Mouse (Mus musculus) right cerebral cortex, postnatal 10 days (tissue): ENCODE data around the gene Lyrm1.

ENCODE experiments used
- DNase-seq, 2 experiments: peaks; one replicate each; pipeline ENCODE4 v3.0.0; 2021; ENCODE audit warnings: low spot score in 2 of 2

Lyrm1 gene

DNA sequence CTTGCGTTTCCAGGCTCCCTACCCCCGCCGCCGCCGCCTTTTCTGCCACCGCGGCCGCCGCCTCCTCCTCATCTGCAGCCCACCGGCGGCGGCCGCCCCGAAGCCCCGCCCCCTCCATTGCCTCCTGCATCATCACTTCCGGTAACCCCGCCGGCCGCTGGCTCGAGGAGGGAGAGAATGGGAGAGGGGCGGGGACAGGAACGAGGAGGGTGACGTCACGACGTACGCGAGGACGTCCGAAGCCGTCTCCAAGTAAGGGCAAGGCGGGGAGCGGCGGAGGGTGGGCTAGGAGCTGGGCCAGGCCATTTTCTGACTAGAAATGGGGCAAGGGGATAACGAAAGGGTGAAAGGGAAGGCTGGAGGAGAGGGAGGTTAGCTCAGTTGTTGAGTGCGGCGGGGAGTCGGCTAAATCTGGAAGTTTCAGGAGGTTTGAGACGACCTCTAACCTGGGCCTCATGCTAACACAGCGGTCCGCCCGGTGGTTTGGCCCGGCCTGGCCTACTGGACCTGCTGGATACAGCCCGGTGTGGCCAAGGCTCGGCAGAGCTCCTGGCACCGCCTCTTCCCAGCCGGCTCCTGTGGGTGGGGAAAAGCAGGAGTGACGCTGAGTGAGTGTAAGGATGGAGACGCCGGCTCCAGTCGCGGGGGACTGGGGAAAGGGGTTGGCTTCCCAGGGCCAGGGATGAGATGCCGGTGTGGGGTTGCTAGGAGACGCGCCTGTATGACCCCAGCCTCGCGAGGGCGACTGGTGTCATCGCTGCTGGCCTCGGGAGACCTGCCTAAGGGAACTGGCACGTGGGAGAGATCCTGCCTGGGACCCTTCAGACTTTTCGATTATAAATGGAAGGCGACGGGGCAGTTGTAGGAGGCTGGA is at the start of gene Lyrm1, which contains the start of gene Dcun1d3:
Lyrm1 (plus strand) TSS at position 223 of the 874 bp plus-strand sequence.
Dcun1d3 (minus strand) TSS at position 660 of the 874 bp plus-strand sequence.
- peak; percentile 99 for DNase-seq

DNA sequence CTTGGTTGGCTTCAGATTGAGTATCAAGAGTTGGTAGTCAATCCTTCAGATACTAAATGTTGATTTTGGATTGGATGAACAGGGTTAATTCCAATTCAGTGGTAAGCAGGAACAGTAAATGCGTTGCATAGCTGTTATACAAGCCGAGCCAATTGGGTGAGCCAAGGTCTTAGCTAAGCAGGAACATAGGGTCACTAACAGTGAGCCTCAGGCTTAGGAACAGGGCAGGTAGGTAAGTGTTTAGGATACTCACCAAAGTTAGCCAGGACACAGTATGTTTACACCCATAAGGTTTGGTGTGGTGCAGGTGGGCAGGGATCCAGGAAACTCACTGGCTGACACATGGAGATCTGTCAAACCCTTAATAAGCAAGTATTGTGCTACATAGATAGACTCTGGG is 48.3 kb upstream of the Lyrm1 start:
- no peak for DNase-seq

DNA sequence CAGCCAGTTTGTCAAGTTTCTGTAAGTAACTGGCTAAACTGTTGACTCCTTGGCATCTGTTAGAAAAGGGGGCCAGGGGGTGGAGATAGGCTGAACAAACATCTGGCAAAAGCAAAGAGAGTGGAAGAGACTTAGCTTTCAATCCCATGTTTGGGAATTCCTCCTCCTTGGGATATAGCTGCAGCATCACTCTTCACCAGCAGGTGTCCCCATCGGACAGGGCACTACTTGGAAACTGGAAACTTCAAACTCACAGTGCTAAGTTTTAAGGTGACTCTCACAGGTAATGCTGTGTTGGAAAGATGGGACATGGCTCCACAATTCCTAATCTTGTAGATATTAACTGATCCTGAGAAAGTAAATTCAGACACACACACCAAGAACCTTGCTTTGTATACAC is 46.6 kb upstream of the Lyrm1 start:
- DNase-seq, result peak; percentile 61 to 82

DNA sequence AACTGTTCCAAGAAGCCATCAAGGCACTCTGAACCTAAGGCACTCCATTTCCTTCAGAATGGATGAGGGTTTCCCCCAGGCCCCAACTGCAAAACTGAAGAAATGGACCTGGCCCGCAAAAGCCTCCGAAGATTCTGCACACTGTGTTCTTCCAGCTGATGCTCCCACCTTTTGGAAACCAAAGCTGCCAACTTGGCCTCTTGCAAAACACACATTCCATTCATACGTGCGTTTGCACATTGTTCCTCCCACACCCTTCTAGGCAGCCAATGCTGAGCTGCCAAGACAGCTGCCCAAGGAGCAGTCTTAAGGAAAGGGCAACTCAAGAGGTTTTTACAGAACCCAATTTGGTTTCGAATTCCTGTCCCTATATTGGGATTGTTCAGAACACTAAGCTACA is 44.9 kb upstream of the Lyrm1 start:
- DNase-seq, result no peak

DNA sequence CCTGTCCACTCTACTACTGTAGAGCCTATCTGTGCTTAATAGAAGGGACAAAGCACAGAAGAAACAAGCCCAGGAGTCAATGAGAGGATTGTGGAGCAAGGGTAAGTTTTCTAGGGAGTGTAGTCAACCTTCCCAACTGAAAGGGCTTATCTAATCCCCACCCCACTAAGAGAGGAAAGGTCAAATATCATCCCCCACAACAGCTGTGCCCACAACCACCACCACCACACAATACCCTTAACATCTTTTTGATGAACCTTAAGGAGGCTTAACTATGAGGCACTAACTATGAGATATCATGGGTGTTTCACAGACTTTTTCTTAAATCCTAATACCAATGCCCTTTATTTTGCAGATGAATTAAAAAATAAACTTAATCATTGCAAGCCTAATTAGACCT is 43.2 kb upstream of the Lyrm1 start:
- no peak for DNase-seq

DNA sequence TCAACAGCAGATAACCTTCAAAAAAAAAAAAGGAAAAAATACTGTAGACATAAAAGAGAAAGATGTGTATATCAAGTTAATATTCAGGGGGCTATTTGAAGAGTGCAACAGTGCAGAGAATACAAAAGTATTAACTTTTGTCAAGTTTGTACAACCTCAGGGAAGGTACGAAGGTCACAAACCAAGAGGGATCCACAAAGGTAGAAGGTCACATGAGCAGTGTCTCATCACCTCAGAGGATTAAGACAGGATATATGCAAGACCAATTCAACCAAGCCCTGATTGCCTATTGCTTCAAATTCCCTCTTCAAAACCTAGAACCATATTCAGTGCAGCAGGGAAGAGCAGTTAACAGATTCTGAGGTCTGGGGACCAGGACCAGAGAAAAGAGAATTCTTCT is 42.5 kb upstream of the Lyrm1 start:
- no peak for DNase-seq

DNA sequence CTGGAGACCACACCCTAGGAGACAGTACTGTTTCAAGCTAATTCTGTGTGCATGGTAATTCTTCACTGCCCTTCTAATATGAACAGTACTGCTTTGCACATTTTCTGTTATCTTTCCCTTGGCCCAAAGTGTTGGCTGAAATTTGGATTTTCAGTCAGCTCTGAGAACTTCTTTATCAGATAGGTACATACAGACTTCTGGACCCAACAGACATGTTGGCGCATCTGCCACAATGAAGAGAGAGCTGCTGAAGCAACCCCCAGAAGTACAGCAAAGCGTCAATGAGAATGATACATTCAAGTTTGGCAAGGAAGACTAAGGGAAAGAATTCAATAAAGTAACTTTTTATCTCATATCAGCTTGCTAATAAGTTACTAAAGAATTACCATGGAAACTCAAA is 41.3 kb upstream of the Lyrm1 start:
- DNase-seq, result no peak

DNA sequence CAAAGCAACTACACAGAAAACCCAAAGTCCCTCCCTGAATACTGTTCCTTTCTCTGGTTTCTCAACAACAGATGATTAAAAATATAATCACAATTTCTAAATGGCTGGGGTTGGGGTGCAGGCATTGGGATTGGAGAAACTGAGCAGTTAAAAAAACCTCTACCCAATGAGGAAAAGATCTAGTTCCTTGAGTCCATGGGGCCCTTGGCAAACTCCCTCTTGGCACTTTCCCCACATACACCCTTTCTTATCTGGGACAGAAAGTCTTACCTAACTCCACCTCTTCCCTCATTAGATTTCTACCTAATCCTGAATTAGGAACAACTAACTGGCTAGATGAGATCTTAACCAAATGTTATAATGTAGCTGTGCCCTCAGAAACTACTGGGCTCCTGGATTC is 40.6 kb upstream of the Lyrm1 start:
- no peak for DNase-seq

DNA sequence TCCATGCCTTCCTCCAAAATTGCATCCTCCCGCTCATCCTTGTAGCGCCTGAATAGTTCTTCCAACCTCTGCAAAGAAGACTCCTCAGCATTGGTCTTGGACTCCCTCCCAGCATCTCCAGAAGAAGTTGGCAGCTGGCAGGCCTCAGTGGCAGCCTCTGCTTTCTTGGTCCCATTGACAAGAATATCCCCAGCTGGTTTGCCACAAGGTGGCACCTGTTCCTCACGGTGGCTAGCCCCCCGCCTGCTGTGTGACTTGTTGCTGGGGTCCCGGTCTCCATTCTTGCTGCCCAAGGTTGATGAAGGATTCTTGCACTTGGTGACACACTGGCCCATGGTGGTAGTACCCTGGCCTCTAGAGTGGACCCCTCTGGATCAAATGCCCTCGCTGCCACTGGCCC is 36.2 kb upstream of the Lyrm1 start:
- DNase-seq, result peak in 1 of 2 experiments; percentile 27

DNA sequence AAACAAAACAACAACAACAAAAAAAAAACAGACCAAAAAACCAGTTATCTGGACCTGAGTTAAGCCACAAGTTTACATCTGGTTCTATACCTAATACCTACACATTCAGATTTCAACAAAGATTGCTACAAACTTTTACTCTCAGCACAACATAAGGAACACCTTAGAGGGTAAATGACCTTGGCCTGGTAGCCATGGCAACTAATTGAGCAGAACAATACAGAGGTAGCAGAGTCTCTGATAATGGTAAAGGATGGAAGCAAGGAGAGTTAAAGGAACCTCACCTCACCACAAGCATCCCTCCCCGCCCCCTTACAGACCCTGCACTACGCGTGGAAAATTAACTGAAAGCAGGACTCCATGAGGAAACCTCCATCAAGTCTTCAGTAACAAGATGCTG is 35.5 kb upstream of the Lyrm1 start:
- DNase-seq, result no peak

DNA sequence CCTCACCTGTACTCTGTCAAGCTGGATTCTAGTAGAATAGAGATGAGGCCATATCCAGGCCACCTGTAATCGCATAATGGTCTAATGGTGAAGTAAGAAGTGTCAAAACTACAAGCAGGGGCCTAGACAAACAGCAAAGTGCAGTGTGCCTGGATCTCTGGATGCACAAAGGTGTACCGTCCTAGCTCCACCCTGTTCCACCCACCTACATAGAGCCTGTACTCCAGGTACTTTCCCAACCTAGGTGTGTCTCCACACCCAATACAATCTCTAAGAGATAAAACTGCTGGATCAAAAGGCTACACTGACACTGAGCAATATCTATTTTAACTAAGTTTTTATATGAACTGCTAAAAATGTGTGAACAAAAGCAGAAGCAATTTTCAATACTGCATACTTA is 35.1 kb upstream of the Lyrm1 start:
- DNase-seq, result no peak

DNA sequence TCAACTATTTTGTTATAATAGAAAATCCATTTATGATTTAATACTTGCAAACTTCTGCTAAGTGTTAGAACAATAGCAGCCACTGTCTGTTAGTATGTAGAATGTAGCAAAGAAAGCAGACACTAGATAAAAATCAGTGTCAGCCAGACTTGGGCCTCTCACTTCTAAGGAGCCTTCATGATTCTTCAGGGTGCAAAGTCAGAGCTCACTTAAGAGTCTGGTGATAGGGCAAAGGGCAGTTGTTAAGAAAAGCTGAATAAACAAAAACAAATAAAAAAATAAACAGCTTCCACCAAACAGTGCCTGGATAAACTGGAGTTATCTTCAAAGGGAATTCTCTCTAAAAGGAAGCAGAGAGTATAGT is 34.7 kb upstream of the Lyrm1 start:
- DNase-seq, result no peak

DNA sequence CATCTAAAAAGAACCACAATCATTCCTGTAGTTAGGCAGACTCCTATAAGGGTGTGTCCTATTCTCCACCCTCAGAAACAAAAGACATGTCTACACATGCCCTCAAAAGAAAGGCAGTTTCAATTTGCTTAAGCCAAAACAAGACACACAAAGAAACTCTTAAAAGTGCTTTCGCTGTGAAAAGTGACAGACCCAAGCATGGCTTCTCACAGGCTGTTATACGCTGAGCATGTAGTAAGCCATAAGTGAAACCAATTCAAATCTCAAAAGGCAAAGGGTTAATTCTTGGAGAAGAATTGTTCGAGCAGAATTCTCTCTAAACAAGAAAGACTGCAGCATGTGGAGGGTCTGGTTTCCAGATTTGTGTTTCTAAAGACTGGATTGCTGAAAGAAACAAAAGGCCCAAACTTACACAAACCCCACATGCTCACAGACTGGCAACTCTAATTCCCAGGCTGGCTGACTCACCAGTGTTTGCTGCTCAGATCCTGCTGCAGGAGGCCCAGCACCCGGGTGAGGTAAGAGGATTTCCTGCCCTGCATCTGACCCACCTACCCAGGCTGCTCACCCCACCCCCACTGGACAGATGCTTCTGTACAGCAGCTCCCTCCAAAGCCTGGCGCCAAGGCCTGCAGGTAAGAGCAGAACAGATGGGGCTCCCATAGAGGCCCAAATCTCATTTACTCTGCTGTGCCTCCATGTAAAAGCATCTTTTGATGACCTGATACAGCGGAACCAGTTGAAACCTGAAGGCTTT is 34.1 kb upstream of the Lyrm1 start:
- DNase-seq, result peak; percentile 35 to 46

DNA sequence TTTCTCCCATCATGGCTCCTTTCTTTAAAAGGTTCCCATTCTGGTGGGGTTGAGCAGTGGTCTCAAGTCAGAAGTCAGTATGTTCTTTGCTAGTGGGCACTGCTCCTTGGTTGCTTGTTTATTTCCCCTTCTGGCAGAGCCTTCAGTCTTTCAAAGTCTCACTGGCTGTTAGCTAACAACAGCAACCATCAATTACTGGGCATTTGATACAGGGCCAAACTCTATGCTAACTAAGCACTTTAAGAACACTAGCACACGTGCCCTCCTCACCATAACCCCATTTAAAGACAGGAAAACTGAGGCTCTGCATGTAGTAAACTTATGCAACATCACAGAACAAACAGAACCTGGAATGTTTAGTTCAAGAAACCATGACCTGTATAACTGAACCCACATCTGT is 33.5 kb upstream of the Lyrm1 start:
- no peak for DNase-seq

DNA sequence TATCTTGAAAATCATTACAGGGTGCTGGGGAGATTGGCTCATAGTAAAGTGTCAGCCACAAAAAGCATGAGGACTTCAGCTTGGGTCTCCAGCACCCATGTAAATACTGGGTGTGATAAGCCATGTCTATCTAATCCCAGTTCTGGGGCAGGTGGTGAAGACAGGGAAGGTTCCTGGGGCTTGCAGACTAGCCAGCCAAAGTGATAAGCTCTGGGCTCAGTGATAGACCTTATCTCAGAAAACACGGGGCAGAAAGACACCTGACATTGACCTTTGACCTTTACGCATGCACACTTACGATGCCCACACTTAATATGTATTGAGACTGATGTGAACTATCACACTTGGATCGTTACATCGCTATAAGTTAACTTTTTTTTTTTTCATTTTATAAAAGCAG is 31.2 kb upstream of the Lyrm1 start:
- no peak for DNase-seq

DNA sequence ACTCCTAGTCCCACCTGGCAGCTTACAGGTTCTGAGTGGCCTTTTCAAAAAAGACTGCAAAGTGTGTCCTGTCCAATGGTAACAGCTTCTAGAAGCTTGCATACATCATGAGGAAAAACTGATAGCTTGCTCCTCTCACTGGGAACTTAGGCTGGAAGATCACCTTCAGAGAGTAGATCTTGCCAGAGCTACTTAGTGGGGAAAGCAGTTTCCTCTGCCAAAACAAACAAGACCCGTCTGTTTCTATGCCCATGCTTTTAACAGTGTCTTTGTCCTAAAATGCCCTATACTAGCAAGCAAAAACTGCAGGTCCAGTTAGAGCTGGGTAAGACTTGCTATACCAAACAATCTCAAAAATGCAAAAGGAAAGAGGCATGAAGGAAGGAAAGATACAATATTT is 29.5 kb upstream of the Lyrm1 start:
- no peak for DNase-seq

DNA sequence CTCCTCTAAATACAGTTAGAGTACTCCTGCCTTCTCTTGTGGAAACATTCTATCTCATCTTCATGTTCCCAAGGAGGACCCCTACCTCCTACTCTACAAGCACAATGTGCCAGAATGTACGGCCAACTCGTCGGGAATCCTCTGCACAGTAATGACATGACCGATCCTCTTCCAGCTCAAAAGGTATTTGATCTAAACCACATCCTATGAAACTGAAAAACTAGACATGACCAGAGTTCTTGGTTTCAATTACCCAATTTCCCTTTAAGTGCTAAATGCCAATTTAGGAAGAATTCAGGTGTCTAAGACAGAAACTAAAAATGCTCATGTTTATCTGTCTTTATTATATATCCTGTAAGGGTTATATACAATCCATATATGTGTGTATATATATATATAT is 23.5 kb upstream of the Lyrm1 start:
- no peak for DNase-seq

DNA sequence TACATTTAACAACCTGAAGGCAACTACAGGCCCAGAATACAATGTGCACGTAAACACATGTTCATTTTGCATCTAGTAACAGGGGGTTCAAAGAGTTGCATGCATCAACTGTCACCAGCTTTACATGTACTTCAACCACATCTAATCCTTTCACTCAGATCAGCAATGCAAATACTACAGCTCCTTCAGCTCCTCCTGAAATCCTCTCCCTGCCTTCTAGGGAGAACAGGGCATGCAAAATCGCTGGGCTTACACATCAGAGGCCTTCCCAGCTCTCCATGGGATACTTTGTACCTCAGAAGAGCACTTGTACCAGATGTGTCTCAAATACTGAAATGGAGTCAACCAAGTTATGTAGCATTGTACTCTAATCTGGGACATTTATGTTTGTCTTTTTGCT is 22.6 kb upstream of the Lyrm1 start:
- no peak for DNase-seq

DNA sequence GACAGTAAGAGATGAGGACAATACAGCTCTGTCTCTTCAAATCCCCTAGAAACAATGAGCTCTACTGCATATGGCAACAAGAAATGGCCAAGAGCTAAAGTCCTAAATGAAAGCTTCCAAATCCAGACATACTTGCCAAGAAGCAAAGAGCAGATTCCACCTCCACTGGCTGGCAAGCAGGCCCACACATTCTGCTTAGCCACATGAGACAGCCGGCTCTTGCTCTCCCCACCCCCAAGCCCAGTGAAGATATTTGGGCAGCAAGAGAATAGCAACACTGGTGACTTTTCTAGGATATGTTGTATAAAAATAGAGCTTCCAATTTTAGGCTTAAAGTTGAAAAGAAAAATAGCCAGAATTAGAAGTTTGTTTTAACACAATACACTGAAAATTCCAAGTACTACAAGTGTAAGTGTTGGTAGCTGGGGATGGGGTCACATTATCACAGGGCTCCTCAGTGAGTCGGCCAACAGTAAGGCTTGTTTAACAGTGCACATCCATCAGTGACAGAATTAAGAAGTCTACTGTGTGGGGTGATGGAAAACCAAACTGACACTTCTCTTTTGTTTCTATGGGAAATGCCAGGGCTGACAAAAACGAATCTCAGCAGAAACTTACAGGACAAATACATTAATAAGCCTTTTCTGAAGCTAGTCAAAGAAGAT is 19.8 kb upstream of the Lyrm1 start:
- peak; percentile 57 to 75 for DNase-seq

DNA sequence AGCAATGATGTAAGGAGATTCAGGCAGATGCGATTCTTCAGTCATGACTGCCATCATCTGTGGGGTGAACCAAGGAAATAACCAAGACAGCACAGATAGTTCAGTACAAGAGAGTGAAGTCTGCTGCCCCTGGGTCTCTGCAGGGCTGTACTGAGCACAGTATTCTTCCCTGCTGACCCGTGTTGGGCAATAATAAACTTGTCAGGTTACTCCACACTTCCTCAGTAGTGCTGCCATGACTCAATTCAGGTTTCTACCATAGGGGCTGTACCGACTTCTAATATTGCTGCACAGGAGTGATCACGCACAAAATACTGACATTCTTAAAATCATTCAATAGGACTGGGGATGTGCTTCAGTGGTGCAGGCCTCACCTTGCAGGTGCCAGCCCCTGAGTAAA is 16.5 kb upstream of the Lyrm1 start:
- DNase-seq, result no peak

DNA sequence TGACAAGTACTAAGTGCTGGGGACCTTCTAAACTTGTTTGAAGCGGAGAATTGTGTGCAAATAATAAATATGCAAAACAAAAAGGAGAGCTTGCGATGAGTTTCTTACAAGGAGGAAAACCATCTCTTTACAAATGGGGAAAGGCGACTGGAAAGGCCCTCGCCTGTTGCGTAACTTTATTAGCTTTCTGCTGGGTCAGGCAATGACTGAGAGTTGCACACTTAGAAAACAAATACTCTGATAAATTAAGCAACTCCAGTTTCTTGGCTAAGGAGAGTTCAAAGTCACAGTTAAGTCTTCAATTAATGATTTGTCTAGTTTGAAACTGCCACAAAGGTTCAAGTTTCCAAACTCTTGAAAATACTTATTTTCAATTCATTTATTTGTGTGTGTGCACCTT is 15.3 kb upstream of the Lyrm1 start:
- DNase-seq, result no peak

DNA sequence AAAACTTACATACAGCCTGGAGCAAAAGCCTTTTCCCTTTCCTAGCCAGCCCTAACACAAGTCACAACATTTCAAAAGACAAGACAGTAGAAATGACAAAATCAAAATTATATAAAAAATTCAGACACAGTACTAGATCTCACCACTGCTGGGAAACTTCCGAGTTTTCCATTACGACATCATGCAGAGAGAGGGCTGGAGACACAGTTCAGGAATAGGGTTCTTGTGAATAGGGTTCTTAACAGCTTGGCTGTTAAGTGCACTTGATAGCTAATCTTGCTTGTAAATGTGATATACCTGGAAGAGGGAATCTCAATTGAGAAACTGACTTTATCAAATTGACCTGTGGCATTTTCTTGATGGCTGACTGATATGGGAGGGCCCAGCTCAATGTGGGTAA is 14.4 kb upstream of the Lyrm1 start:
- no peak for DNase-seq

DNA sequence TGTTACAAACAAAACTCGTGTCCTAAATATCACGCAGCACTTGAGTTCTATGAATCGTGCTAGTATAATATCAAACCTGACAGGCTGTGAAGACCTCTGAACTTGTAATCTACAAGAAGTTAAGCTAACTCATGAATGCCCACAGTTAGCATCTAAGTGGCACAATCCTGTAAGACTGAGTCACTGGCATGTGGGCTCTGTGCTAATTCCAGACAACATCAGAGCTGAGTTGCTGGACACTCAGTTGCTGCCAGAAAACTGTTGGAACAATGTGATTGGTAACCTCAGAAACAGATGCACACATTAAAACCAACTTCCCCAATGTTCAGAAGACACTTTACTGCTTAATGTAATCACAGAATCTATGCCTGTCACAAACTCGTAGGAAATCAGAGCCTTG is 7.8 kb upstream of the Lyrm1 start:
- DNase-seq, result no peak
